Mouse (Mus musculus) neural tube, embryonic 11.5 days (tissue): ENCODE data around the gene Gm853. TPM values are rescaled to one million over a fixed set of nuclear protein-coding genes. Genes with fewer than 3 reads are reported as not detected.
A peak's percentile ranks its signal among the peaks of the same experiment; 100 is the strongest.

Source experiments
- ATAC-seq: fragments of 200-750 bp; cut with Nextera tagmentation; 2 replicates; pipeline ENCODE4 v1.8.0; 2017; ENCODE audit warnings: moderate number of reproducible peaks, mild to moderate bottlenecking, moderate TSS enrichment, moderate library complexity; ENCODE audit not compliant: insufficient read depth, low FRiP score, low TSS enrichment
- DNase-seq: peaks from one replicate; pipeline ENCODE4 v3.0.0-alpha.2; 2015; ENCODE audit warnings: low spot score
- H3K27ac ChIP-seq: fragments of 300-500 bp; sonication (generic); 2 replicates; pipeline ENCODE4 v1.5.1; 2014; ENCODE audit warnings: low read depth, mild to moderate bottlenecking, low read length
- H3K27me3 ChIP-seq: fragments of 300-500 bp; sonication (generic); 2 replicates; pipeline ENCODE4 v1.6.1; 2014; ENCODE audit warnings: mild to moderate bottlenecking, low read length, mixed read lengths; ENCODE audit not compliant: control insufficient read depth, insufficient read depth
- H3K36me3 ChIP-seq: fragments of 300-500 bp; sonication (generic); 2 replicates; pipeline ENCODE4 v1.6.1; 2014; ENCODE audit warnings: mild to moderate bottlenecking, low read length, moderate library complexity, mixed read lengths; ENCODE audit not compliant: control insufficient read depth, insufficient read depth
- H3K4me1 ChIP-seq: fragments of 300-500 bp; sonication (generic); 2 replicates; pipeline ENCODE4 v1.6.1; 2014; ENCODE audit warnings: low read length, mixed read lengths; ENCODE audit not compliant: control insufficient read depth, insufficient read depth
- H3K4me2 ChIP-seq: fragments of 300-500 bp; sonication (generic); 2 replicates; pipeline ENCODE4 v1.6.1; 2014; ENCODE audit warnings: low read depth, mild to moderate bottlenecking, moderate library complexity
- H3K4me3 ChIP-seq: fragments of 300-500 bp; sonication (generic); 2 replicates; pipeline ENCODE4 v1.5.1; 2014; ENCODE audit warnings: low read depth, low read length
- H3K9ac ChIP-seq: fragments of 300-500 bp; sonication (generic); 2 replicates; pipeline ENCODE4 v1.6.1; 2014; ENCODE audit warnings: mild to moderate bottlenecking, low read length
- H3K9me3 ChIP-seq: fragments of 300-500 bp; sonication (generic); 2 replicates; pipeline ENCODE4 v1.6.1; 2016; ENCODE audit warnings: low read length; ENCODE audit not compliant: control insufficient read depth
- WGBS: fragments of 180-500 bp; shearing (Covaris S2); extraction: QIAGEN DNeasy Blood & Tissue Kit; methylation state at CpG from one replicate; pipeline ENCODE4 v1.1.7; 2014; 5-methylcytosine and 5-hydroxymethylcytosine counted together
- polyA plus RNA-seq: library from polyadenylated mRNA; unstranded; fragments of >200 nt; fragmentation: Nextera tagmentation; extraction: Ambion mirVana; gene quantifications from 2 replicates; pipeline ENCODE4 v1.2.1, GENCODE M21; 2014

Gene Gm853
- not detected in 2 replicates for polyA plus RNA-seq

GRCm38 (mm10) chr4:130222179-130222578, at the start of gene Gm853:
Gene Gm853 (minus strand): TSS chr4:130222401.
- no peak for ATAC-seq
- Histone ChIP-seq H3K27me3 (no peaks in the 10 kb centered on the region), H3K4me2 (no peak within 1 kb of the TSS), H3K9me3 (no peaks in the 10 kb centered on the region), H3K9ac (no peak within 1 kb of the TSS), H3K36me3 (no peaks in the 10 kb centered on the region), H3K4me3 (no peak within 1 kb of the TSS), H3K27ac (no peak within 1 kb of the TSS), H3K4me1 (no peaks in the 10 kb centered on the region)
- 82% methylated on average over 4 of the region's 4 CpGs for WGBS
- DNase-seq: no peak

GRCm38 (mm10) chr4:130270611-130271347, 48.6 kb upstream of the Gm853 start:
- H3K36me3 ChIP-seq: no peaks in the 10 kb centered on the region

GRCm38 (mm10) chr4:130270089-130270488, 47.9 kb upstream of the Gm853 start:
- 85% methylated on average over 8 of the region's 8 CpGs for WGBS
- no peaks in the 10 kb centered on the region for H3K36me3 ChIP-seq
- H3K9ac ChIP-seq: no peak overlapping the region
- H3K4me2 ChIP-seq: no peak overlapping the region
- DNase-seq: no peak
- ATAC-seq: no peak
- H3K4me1 ChIP-seq: peaks cover 11% of the 10 kb centered on the region; the same call in 1 of the 2 replicates
- no peak overlapping the region for H3K4me3 ChIP-seq
- H3K27ac ChIP-seq: no peak overlapping the region
- no peaks in the 10 kb centered on the region; the same call in 1 of the 2 replicates for H3K27me3 ChIP-seq
- H3K9me3 ChIP-seq: no peaks in the 10 kb centered on the region

More at GRCm38 (mm10) chr4:130270611-130271347, 48.6 kb upstream of the Gm853 start:
- Histone ChIP-seq H3K4me1 (peaks cover 11% of the 10 kb centered on the region; the same call in 1 of the 2 replicates), H3K9me3 (no peaks in the 10 kb centered on the region), H3K4me2 (no peak overlapping the region), H3K27me3 (no peaks in the 10 kb centered on the region; the same call in 1 of the 2 replicates), H3K4me3 (no peak overlapping the region), H3K27ac (no peak overlapping the region), H3K9ac (no peak overlapping the region)
- 90% methylated on average over 6 of the region's 6 CpGs for WGBS
- ATAC-seq (no peak), DNase-seq (no peak)

GRCm38 (mm10) chr4:130268736-130269135, 46.5 kb upstream of the Gm853 start:
- H3K4me2 ChIP-seq: no peak overlapping the region
- H3K27me3 ChIP-seq: no peaks in the 10 kb centered on the region; the same call in 1 of the 2 replicates
- no peaks in the 10 kb centered on the region for H3K36me3 ChIP-seq
- peaks cover 10% of the 10 kb centered on the region; the same call in 1 of the 2 replicates for H3K4me1 ChIP-seq
- H3K4me3 ChIP-seq: no peak overlapping the region
- DNase-seq: no peak
- H3K9me3 ChIP-seq: no peaks in the 10 kb centered on the region
- 84% methylated on average over 10 of the region's 10 CpGs for WGBS
- H3K27ac ChIP-seq: no peak overlapping the region
- ATAC-seq: no peak
- no peak overlapping the region for H3K9ac ChIP-seq

GRCm38 (mm10) chr4:130267069-130267468, 44.9 kb upstream of the Gm853 start:
- Histone ChIP-seq H3K36me3 (peaks cover 4% of the 10 kb centered on the region), H3K4me1 (peaks cover 4% of the 10 kb centered on the region; the same call in 1 of the 2 replicates), H3K27me3 (no peaks in the 10 kb centered on the region), H3K9me3 (no peaks in the 10 kb centered on the region), H3K4me2 (no peak overlapping the region), H3K27ac (no peak overlapping the region), H3K4me3 (no peak overlapping the region), H3K9ac (no peak overlapping the region)
- 88% methylated on average over 7 of the region's 7 CpGs for WGBS
- no peak for DNase-seq
- ATAC-seq: no peak

GRCm38 (mm10) chr4:130266601-130267000, 44.4 kb upstream of the Gm853 start:
- Histone ChIP-seq H3K4me2 (no peak overlapping the region), H3K4me1 (peaks cover 4% of the 10 kb centered on the region; the same call in 1 of the 2 replicates), H3K9ac (no peak overlapping the region), H3K36me3 (peaks cover 4% of the 10 kb centered on the region), H3K27me3 (no peaks in the 10 kb centered on the region), H3K9me3 (no peaks in the 10 kb centered on the region), H3K27ac (no peak overlapping the region), H3K4me3 (no peak overlapping the region)
- ATAC-seq: no peak
- no peak for DNase-seq
- WGBS: 69% methylated on average over 9 of the region's 9 CpGs

GRCm38 (mm10) chr4:130264698-130265349, 42.6 kb upstream of the Gm853 start:
- ATAC-seq: peak; percentile 31; the same call in 1 of the 2 replicates
- 21% methylated on average over 24 of the region's 24 CpGs for WGBS
- DNase-seq: peak; percentile 81
- Histone ChIP-seq H3K9ac (no peak overlapping the region), H3K27ac (no peak overlapping the region), H3K36me3 (peaks cover 4% of the 10 kb centered on the region), H3K9me3 (no peaks in the 10 kb centered on the region), H3K27me3 (no peaks in the 10 kb centered on the region), H3K4me2 (no peak overlapping the region), H3K4me3 (no peak overlapping the region), H3K4me1 (peaks cover 4% of the 10 kb centered on the region; the same call in 1 of the 2 replicates)

GRCm38 (mm10) chr4:130264131-130264530, 41.9 kb upstream of the Gm853 start:
- ATAC-seq: no peak
- 7% methylated on average over 11 of the region's 11 CpGs for WGBS
- H3K4me2 ChIP-seq: no peak overlapping the region
- no peaks in the 10 kb centered on the region for H3K9me3 ChIP-seq
- no peak overlapping the region for H3K9ac ChIP-seq
- H3K27me3 ChIP-seq: no peaks in the 10 kb centered on the region
- no peak overlapping the region for H3K4me3 ChIP-seq
- no peak for DNase-seq
- no peak overlapping the region for H3K27ac ChIP-seq
- H3K36me3 ChIP-seq: peaks cover 4% of the 10 kb centered on the region
- peaks cover 4% of the 10 kb centered on the region; the same call in 1 of the 2 replicates for H3K4me1 ChIP-seq
